Mouse (Mus musculus): ENCODE results near the gene Tmod4.

Gene Tmod4

GRCm38 (mm10) chr3:95139586-95140288, 15.5 kb downstream of the Tmod4 start:
- DNase-seq (ENCODE audit: low spot score), result no peak

GRCm38 (mm10) chr3:95140289-95140595, 16.0 kb downstream of the Tmod4 start:
- no peak for DNase-seq (ENCODE audit: low spot score)

- DNase-seq (ENCODE audit: low spot score), result no peak
Observed at GRCm38 (mm10) chr3:95140795-95141194, 16.5 kb downstream of the Tmod4 start.

- DNase-seq (ENCODE audit: low spot score), result no peak
Observed at GRCm38 (mm10) chr3:95141474-95141873, 17.2 kb downstream of the Tmod4 start.

GRCm38 (mm10) chr3:95141952-95142616, 17.8 kb downstream of the Tmod4 start, which contains the start of gene Tnfaip8l2:
Gene Tnfaip8l2, minus strand, starts transcription at chr3:95142360.
- no peak for DNase-seq (ENCODE audit: low spot score)

DNA sequence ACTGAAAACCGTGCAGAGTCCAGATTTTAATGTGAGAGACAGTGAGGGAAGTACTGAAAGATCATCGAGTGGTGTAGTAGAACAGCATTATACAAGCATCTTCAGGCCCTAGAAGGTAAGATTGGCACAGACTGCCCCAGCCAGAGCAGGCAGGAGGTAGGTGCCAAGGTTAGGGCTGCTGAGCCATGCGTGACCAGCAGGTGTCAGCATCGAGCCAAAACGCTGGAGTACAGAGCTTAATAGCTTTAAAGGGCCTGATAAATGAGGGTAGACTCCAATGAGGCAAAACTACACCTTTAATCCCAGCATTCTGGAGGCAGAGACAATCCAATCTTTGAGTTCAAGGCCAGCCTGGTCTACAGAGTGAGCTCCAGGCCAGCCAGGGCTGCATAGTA, 18.3 kb downstream of the Tmod4 start:
- DNase-seq (ENCODE audit: low spot score), result peak; percentile 86

DNA sequence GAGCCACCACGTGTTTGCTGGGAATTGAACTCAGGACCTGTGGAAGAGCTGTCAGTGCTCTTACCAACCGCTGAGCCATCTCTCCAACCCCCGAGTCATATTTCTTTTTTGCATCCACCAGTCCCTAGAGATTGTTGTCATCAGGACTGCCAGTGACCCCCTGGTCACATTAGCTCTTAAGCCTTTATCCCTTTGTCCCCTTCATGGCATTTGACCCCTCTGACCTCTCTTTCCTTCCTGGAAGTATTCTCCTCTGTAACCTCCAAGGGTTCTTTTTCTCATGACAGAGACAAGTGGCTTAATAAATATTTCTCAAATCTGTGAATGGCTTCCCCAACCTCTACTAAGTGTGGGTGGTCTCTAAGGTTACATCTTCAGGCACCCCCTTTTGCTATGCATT, 23.6 kb downstream of the Tmod4 start:
- no peak for DNase-seq (ENCODE audit: low spot score)

- no peak for DNase-seq (ENCODE audit: low spot score)
Observed at GRCm38 (mm10) chr3:95153874-95154273, 29.6 kb downstream of the Tmod4 start.

GRCm38 (mm10) chr3:95159511-95159986, 35.3 kb downstream of the Tmod4 start:
- DNase-seq (ENCODE audit: low spot score), result no peak

DNA sequence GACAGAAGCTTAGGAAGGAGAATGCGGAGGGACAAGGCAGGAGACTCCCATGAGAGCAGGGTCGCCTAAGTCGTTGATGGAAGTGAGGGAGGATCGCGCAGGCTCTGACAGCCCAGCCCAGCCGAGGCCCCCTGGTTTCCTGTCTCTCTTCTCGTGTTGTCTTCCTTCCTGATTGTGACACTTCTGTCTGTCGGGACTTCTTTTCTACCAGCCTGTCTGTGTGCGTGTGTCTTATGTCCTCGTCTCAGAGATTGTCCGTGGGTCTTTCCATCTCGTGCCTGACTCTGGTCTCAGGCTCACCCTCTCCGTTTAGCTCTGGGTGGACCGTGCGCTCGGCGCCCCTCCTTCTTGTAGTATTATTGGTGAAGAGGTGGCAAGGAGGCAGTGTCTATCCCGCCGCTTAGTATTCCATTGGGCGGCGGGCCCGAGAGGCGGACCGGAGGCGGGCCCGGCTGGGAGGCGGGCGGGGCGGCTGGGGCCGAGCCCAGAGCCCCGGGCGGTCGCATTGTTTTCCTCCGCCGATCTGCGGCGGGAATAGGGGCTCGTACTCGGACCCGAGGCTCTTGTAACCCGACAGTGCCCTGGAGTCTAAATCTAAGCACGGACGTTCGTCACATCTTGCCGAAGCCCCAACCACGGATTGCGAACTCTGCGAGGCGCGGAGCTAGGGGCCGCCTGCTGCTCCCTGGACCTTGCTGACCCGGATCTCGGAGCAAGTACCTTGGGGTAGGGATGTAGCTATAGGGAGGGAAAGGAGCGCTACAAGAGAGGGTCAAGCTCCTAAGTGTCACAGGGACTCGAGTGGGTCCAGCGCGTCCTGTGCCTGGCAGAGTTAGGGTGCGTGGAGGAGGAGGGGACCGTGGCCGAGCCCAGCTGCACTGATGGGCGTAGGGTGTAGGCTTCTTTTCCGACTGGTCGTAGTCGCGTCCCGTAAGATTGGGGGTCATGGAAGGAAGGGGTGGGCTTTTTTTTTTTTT, 36.0 kb downstream of the Tmod4 start, which contains the start of gene Sema6c:
Gene Sema6c (plus strand): TSS at position 471 of the 977 bp plus-strand sequence.
- DNase-seq (ENCODE audit: low spot score), result peak; percentile 85

- DNase-seq (ENCODE audit: low spot score), result no peak
Observed at GRCm38 (mm10) chr3:95161041-95161551, 36.8 kb downstream of the Tmod4 start.

DNA sequence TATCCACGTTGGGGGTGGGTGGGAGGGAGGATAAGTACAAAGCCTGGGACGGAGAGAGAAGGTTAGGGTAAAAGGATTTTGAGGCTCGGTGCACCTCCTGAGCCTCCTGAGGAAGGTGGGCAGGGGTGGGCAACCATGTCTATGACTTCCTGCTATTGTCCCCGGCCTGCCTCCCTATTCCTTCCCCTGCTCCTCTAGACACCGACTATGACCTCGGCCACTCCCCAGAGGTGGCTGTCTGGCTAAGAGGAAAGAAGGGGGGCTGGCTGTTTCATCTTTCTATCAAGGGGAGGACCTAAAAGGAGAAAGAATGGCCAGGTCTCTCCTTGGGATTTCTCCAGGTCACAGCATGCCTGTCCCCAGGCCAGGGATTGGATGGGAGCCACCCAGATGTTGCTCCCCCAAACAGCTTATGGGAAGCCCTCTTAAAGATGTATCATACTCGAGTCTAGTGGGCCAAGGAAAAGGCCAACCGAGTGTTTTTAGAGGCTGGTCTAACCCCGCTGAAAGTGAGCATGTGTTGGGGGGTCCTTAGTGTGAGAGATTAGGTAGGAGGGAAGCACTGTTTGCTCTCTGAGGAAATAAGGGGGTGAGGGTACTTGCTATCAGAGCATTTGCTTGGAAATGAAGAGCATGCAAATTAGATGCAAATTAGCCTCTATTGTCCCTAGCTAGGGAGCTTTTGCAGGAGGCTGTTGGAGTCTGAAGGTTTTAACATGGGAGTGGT, 37.5 kb downstream of the Tmod4 start:
- DNase-seq (ENCODE audit: low spot score), result no peak

- no peak for DNase-seq (ENCODE audit: low spot score)
Observed at GRCm38 (mm10) chr3:95162345-95162628, 38.0 kb downstream of the Tmod4 start.

DNA sequence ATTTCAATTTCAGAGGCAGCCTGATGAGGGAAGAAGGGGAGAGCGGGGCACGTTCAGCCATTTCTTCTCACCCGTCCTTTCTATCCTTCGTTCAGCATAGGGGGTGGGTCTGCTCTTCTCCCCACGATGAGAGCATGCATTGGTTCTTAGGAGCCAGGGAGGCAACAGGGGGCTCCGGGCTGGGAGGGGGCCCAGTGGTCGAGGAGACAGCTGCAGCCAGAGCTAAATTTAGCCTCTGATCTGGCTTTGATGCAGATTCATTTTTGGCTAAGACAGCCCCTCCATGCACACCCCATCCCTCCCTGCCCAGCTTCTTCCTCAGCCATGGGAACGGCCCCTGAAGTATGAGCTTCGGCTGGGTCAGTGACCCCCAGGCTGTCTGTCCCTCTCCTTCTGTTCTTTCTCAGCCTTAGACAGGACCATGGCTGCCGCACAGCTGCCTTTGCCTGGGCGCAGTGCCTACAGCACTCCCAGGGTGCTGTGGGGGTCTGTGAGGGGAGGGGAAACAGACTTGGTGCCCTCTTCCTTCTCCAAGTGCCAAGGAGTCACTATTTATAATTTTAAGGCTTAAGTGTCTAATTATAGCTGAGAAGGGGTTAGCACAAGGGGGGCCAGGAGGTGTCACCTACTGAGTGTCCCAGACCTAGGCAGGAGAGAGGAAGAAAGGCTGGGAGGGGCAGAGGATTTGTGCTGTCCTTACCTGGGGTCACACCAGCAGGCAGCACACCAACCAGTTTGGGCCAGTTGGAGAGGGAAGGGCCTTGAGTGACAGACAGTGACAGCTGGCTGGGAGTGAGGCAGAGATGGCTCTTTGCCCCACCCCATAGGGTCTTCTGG, 39.4 kb downstream of the Tmod4 start:
- no peak for DNase-seq (ENCODE audit: low spot score)

DNA sequence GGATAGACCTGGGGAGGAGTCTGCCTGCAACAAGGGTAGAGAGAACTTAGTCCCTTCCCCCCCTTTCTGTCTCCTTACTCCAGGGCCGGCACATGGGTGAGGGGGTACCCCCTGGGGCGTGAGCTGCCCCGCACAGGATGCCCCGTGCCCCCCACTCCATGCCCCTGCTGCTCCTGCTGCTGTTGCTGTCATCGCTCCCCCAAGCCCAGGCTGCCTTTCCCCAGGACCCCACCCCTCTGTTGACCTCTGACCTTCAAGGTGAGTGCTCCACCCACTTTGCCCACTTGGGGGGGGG, 39.9 kb downstream of the Tmod4 start:
- DNase-seq (ENCODE audit: low spot score), result no peak

GRCm38 (mm10) chr3:95164840-95165239, 40.6 kb downstream of the Tmod4 start:
- no peak for DNase-seq (ENCODE audit: low spot score)

DNA sequence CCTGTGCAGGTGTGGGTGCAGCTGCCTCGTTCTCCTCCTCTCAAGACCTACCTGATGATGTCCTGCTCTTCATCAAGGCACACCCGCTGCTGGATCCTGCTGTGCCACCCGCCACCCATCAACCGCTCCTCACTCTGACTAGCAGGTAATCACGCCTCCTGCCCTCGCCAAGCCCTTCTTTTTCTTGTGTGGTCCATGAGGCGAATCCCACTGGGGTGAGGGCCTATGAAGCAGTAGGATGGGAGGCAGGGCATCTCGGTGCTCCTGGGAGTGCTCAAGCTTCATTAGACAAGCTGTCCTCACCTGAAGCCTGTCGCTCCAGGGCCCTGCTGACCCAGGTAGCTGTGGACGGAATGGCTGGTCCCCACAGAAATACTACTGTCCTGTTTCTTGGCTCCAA, 45.7 kb downstream of the Tmod4 start:
- DNase-seq (ENCODE audit: low spot score), result no peak

DNA sequence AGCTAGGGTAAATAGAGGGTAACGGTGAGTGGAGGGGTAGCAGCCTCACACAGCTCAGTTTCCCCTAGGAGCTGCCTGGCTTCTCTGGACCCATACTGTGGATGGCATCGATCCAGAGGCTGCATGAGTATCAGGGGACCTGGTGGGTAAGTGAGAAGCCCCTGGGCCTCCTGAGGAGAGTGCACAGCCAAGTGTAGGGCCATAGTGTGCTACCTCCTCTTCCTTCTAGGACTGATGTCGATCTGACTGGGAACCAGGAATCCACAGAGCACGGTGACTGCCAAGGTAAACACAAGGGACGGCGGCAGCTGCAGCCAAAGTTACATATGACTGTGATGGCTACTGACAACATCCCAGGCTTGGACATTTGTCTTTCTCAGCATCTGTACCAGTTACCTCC, 46.8 kb downstream of the Tmod4 start:
- no peak for DNase-seq (ENCODE audit: low spot score)

GRCm38 (mm10) chr3:95172526-95173255, 48.4 kb downstream of the Tmod4 start:
- no peak for DNase-seq (ENCODE audit: low spot score)

DNA sequence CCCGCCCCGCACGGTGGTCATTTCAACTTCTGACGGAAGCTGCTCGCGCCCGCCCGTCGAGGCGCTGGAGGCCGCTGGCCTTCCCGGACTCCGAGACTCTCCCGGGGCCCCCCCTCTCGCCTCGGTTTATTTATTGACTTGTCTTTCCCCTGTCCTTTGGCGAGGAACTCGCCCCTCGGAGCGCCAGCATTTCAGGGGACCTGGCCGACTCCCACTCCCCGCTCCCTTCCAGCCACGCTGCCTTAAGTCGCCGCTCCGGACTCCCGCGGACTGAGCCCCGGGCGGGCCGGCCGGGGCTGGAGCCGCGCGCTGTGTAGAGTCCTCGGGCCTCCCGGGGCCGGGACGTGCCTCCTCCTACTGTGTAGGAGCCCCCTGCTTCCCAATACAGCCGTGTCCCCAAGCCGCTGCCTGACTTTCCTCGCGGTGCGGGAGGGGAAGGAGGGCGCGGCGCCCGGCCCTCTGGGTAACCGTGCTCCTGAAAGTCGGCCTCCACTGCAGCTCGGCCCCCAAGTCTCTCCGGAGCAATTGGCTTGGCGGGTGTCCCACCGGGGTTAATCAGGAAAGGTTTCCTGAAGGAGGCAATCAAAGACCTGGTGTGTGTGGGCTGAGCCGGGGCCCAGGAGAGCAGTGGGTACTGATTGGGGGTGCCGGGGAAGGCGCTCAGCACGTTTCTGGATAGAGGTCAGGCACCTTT, 49.1 kb downstream of the Tmod4 start:
- DNase-seq (ENCODE audit: low spot score), result no peak
